Mouse (Mus musculus) cerebellum, adult 11 months (tissue): ENCODE results near the gene Lrch3.
A peak's percentile ranks its signal among the peaks of the same experiment; 100 is the strongest.
"Not testable (repeated sequence)": the region's sequence is repeated elsewhere in the genome, so short reads cannot be mapped to it uniquely, and the experiment has no call there.

Experiments used
- DNase-seq: peaks from one replicate; pipeline ENCODE4 v3.0.0; 2022

The Lrch3 gene

GRCm38 (mm10) chr16:33005216-33005615 lies 91.3 kb downstream of the Lrch3 start:
- DNase-seq, result peak; percentile 24

GRCm38 (mm10) chr16:33006888-33007287 lies 93.0 kb downstream of the Lrch3 start:
- DNase-seq, result peak; percentile 23

- DNase-seq, result no peak
Measured at GRCm38 (mm10) chr16:33007436-33007835, 93.5 kb downstream of the Lrch3 start.

- no peak for DNase-seq
Measured at GRCm38 (mm10) chr16:33010166-33010565, 96.3 kb downstream of the Lrch3 start.

- no peak for DNase-seq
Measured at GRCm38 (mm10) chr16:33013801-33014200, 99.9 kb downstream of the Lrch3 start.

- peak; percentile 43 for DNase-seq
Measured at GRCm38 (mm10) chr16:33014921-33015320, 101.0 kb downstream of the Lrch3 start.

GRCm38 (mm10) chr16:33015396-33015907 lies 101.6 kb downstream of the Lrch3 start:
- DNase-seq, result no peak

GRCm38 (mm10) chr16:33015986-33016385 lies 102.1 kb downstream of the Lrch3 start:
- DNase-seq, result no peak

GRCm38 (mm10) chr16:33017677-33018349 lies 103.9 kb downstream of the Lrch3 start:
- no peak for DNase-seq

- DNase-seq, result no peak
Measured at GRCm38 (mm10) chr16:33019117-33019770, 105.3 kb downstream of the Lrch3 start.

- no peak for DNase-seq
Measured at GRCm38 (mm10) chr16:33021381-33021780, 107.5 kb downstream of the Lrch3 start.

- peak; percentile 67 for DNase-seq
Measured at GRCm38 (mm10) chr16:33023750-33024149, 109.8 kb downstream of the Lrch3 start.

- DNase-seq, result no peak
Measured at GRCm38 (mm10) chr16:33024456-33025104, 110.7 kb downstream of the Lrch3 start.

- DNase-seq, result no peak
Measured at GRCm38 (mm10) chr16:33026357-33026756, 112.5 kb downstream of the Lrch3 start.

GRCm38 (mm10) chr16:33036006-33036405 lies 122.1 kb downstream of the Lrch3 start:
- no peak for DNase-seq

- no peak for DNase-seq
Measured at GRCm38 (mm10) chr16:33042682-33043081, 128.8 kb downstream of the Lrch3 start.

GRCm38 (mm10) chr16:33043268-33043667 lies 129.4 kb downstream of the Lrch3 start:
- no peak for DNase-seq

GRCm38 (mm10) chr16:33048004-33048403 lies 134.1 kb downstream of the Lrch3 start:
- DNase-seq, result no peak

- DNase-seq, result no peak
Measured at GRCm38 (mm10) chr16:33048686-33049085, 134.8 kb downstream of the Lrch3 start.

GRCm38 (mm10) chr16:33049809-33050208 lies 135.9 kb downstream of the Lrch3 start:
- DNase-seq, result no peak

GRCm38 (mm10) chr16:33053141-33053540 lies 139.2 kb downstream of the Lrch3 start:
- DNase-seq, result no peak

- DNase-seq, result not testable (repeated sequence)
Measured at GRCm38 (mm10) chr16:33054927-33055326, 141.0 kb downstream of the Lrch3 start.

GRCm38 (mm10) chr16:33055655-33056054 lies 141.8 kb downstream of the Lrch3 start:
- peak; percentile 13 for DNase-seq
